22 mouse cellular contexts compared by ENCODE assay signal in the genomic region with DNA sequence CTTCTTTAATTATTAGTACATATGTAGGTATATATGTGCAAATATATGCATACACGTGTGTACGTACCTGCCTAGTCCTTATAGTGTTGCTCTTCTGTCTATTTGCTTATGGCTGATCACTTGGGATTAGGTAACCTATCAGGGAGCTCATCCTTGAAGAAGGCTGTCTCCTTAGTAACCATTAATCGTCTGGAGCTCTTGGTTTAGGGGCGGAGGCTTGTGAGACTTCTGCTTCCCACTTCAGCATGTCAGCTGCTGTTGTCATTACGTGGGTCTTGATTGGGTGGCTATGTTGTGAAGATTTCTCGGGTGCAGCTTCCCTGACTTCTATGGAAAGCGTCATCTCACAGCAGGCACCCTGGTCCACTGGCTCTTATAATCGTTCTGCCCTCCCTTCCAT. TPM values are rescaled to one million over a fixed set of nuclear protein-coding genes. Genes with fewer than 3 reads are reported as not detected.
DNase-seq lines count a peak whose midpoint lies in the region; ATAC-seq and TF ChIP-seq lines count a peak whose summit lies in the region.
"Had no signal": no experiment of that assay in that cellular context is flagged by ENCODE, and none has a peak within 500 bp of the region (broad histone marks: within the 10 kb centered on the region; RNA-seq: fewer than 3 reads in every experiment).

No protein-coding gene starts in this region.

- H3K27me3 ChIP-seq in forebrain, embryonic 13.5 days: no peaks in the 10 kb centered on the region
- no peaks in the 10 kb centered on the region for H3K27me3 ChIP-seq in forebrain, embryonic 16.5 days (replicated peaks; ENCODE audit: control insufficient read depth, insufficient read depth, low read length)
- no peaks in the 10 kb centered on the region for H3K27me3 ChIP-seq in midbrain, embryonic 15.5 days (replicated peaks)
- H3K27me3 ChIP-seq in midbrain, embryonic 16.5 days (ENCODE audit: control insufficient read depth, insufficient read depth, low read depth, low read length): no peaks in the 10 kb centered on the region
- H3K27me3 ChIP-seq in midbrain, postnatal 0 days (ENCODE audit: insufficient read depth, low read length): no peaks in the 10 kb centered on the region
- H3K27me3 ChIP-seq: embryonic facial prominence, embryonic 12.5 days; heart, embryonic 12.5 days; hindbrain, embryonic 15.5 days had no signal

- no peak overlapping the region for H3K4me2 ChIP-seq in forebrain, embryonic 13.5 days
- no peak overlapping the region for H3K4me2 ChIP-seq in forebrain, embryonic 16.5 days (ENCODE audit: low read length)
- no peak overlapping the region for H3K4me2 ChIP-seq in midbrain, embryonic 15.5 days
- no peak overlapping the region for H3K4me2 ChIP-seq in midbrain, embryonic 16.5 days (ENCODE audit: low read length)
- no peak overlapping the region for H3K4me2 ChIP-seq in midbrain, postnatal 0 days (ENCODE audit: low read depth, low read length, poor library complexity, severe bottlenecking)
- H3K4me2 ChIP-seq: embryonic facial prominence, embryonic 12.5 days; heart, embryonic 12.5 days; hindbrain, embryonic 15.5 days had no signal

- no peaks in the 10 kb centered on the region for H3K36me3 ChIP-seq in forebrain, embryonic 13.5 days (ENCODE audit: poor library complexity, severe bottlenecking)
- no peaks in the 10 kb centered on the region for H3K36me3 ChIP-seq in forebrain, embryonic 16.5 days (ENCODE audit: control insufficient read depth, insufficient read depth)
- no peaks in the 10 kb centered on the region for H3K36me3 ChIP-seq in midbrain, embryonic 15.5 days (replicated peaks)
- H3K36me3 ChIP-seq in midbrain, embryonic 16.5 days (ENCODE audit: control insufficient read depth, insufficient read depth, low read length): no peaks in the 10 kb centered on the region
- H3K36me3 ChIP-seq in midbrain, postnatal 0 days (ENCODE audit: insufficient read depth, low read length): no peaks in the 10 kb centered on the region
- H3K36me3 ChIP-seq: G1E; hindbrain, embryonic 15.5 days had no signal

- no peak overlapping the region for H3K27ac ChIP-seq in forebrain, embryonic 13.5 days
- no peak overlapping the region for H3K27ac ChIP-seq in forebrain, embryonic 16.5 days (ENCODE audit: low read length)
- no peak overlapping the region for H3K27ac ChIP-seq in midbrain, embryonic 15.5 days
- no peak overlapping the region for H3K27ac ChIP-seq in midbrain, embryonic 16.5 days (ENCODE audit: low read length)
- H3K27ac ChIP-seq in midbrain, postnatal 0 days (ENCODE audit: low read depth, low read length): no peak overlapping the region
- H3K27ac ChIP-seq: embryonic facial prominence, embryonic 12.5 days; heart, adult 2 months; hindbrain, embryonic 10.5 days; hindbrain, embryonic 15.5 days had no signal

- H3K9me3 ChIP-seq in forebrain, embryonic 13.5 days (replicated peaks): no peaks in the 10 kb centered on the region
- no peaks in the 10 kb centered on the region for H3K9me3 ChIP-seq in forebrain, embryonic 16.5 days (ENCODE audit: control insufficient read depth, low read length)
- no peaks in the 10 kb centered on the region for H3K9me3 ChIP-seq in midbrain, embryonic 15.5 days
- H3K9me3 ChIP-seq in midbrain, embryonic 16.5 days (replicated peaks; ENCODE audit: control insufficient read depth, low read length, poor library complexity, severe bottlenecking): no peaks in the 10 kb centered on the region
- H3K9me3 ChIP-seq in midbrain, postnatal 0 days (ENCODE audit: low read length): no peaks in the 10 kb centered on the region
- H3K9me3 ChIP-seq: embryonic facial prominence, embryonic 12.5 days; G1E; heart, embryonic 12.5 days; hindbrain, embryonic 10.5 days; hindbrain, embryonic 15.5 days had no signal

- 77% methylated on average over 8 of the region's 8 CpGs for WGBS in forebrain, embryonic 13.5 days
- WGBS in forebrain, embryonic 16.5 days: 75% methylated on average over 8 of the region's 8 CpGs
- 67% methylated on average over 8 of the region's 8 CpGs for WGBS in midbrain, embryonic 15.5 days
- WGBS in midbrain, embryonic 16.5 days: 67% methylated on average over 8 of the region's 8 CpGs
- WGBS in midbrain, postnatal 0 days: 62% methylated on average over 8 of the region's 8 CpGs

- H3K4me1 ChIP-seq in forebrain, embryonic 13.5 days: no peaks in the 10 kb centered on the region
- no peaks in the 10 kb centered on the region for H3K4me1 ChIP-seq in forebrain, embryonic 16.5 days (replicated peaks; ENCODE audit: control insufficient read depth, insufficient read depth, low read length)
- no peaks in the 10 kb centered on the region for H3K4me1 ChIP-seq in midbrain, embryonic 15.5 days
- no peaks in the 10 kb centered on the region for H3K4me1 ChIP-seq in midbrain, embryonic 16.5 days (ENCODE audit: control insufficient read depth, insufficient read depth, low read length)
- no peaks in the 10 kb centered on the region for H3K4me1 ChIP-seq in midbrain, postnatal 0 days (ENCODE audit: insufficient read depth, low read length)
- H3K4me1 ChIP-seq: embryonic facial prominence, embryonic 12.5 days; hindbrain, embryonic 10.5 days; hindbrain, embryonic 15.5 days had no signal

- no peak overlapping the region for H3K9ac ChIP-seq in forebrain, embryonic 13.5 days
- no peak overlapping the region for H3K9ac ChIP-seq in forebrain, embryonic 16.5 days (replicated peaks; ENCODE audit: low read depth, low read length)
- no peak overlapping the region for H3K9ac ChIP-seq in midbrain, embryonic 15.5 days
- no peak overlapping the region for H3K9ac ChIP-seq in midbrain, embryonic 16.5 days (ENCODE audit: low read depth, low read length)
- H3K9ac ChIP-seq in midbrain, postnatal 0 days (replicated peaks; ENCODE audit: low read length, poor library complexity, severe bottlenecking): no peak overlapping the region
- H3K9ac ChIP-seq: embryonic facial prominence, embryonic 12.5 days; heart, embryonic 12.5 days; hindbrain, embryonic 15.5 days had no signal

- no peak overlapping the region for H3K4me3 ChIP-seq in forebrain, embryonic 13.5 days
- no peak overlapping the region for H3K4me3 ChIP-seq in forebrain, embryonic 16.5 days (replicated peaks; ENCODE audit: low read length)
- H3K4me3 ChIP-seq in midbrain, embryonic 15.5 days: no peak overlapping the region
- no peak overlapping the region for H3K4me3 ChIP-seq in midbrain, embryonic 16.5 days (ENCODE audit: low read depth, low read length)
- H3K4me3 ChIP-seq in midbrain, postnatal 0 days (ENCODE audit: low read depth, low read length): no peak overlapping the region
- H3K4me3 ChIP-seq: embryonic facial prominence, embryonic 12.5 days; heart, adult 2 months; heart, embryonic 12.5 days; hindbrain, embryonic 10.5 days; hindbrain, embryonic 15.5 days had no signal

- peak; percentile 41; the same call in 1 of the 2 replicates for ATAC-seq in forebrain, embryonic 13.5 days
- no peak for ATAC-seq in forebrain, embryonic 16.5 days
- ATAC-seq in midbrain, embryonic 15.5 days (replicated peaks): peak; percentile 45; the same call in 1 of the 2 replicates
- no peak for ATAC-seq in midbrain, embryonic 16.5 days
- ATAC-seq in midbrain, postnatal 0 days (ENCODE audit: low FRiP score): 0 out of 2 replicates have a peak, but pooled peaks have one; percentile 31
- ATAC-seq: CD4-positive, CD25-positive, alpha-beta regulatory T cell, adult 4 months; forebrain, embryonic 14.5 days; inflammation-experienced regulatory T-cells, adult 6 months had no signal

- no peak for TF ChIP-seq CTCF in midbrain, postnatal 0 days (IDR thresholded peaks at IDR 0.05)

- peak; percentile 24 to 27 for DNase-seq in layer of hippocampus, adult 8-10 months (ENCODE audit: low spot score in 2 of 2)
- no peak for DNase-seq in layer of hippocampus, adult 9-10 months (ENCODE audit: low spot score)
- DNase-seq in midbrain, postnatal 0 days (ENCODE audit: low spot score): no peak
- DNase-seq in heart, adult 9 months (ENCODE audit: low spot score in 2 of 2): no peak
- DNase-seq: adrenal gland, postnatal 10 days; B cell, adult 2 months; cerebellum, adult 2 months; cerebellum, postnatal 25 days; gastrocnemius, postnatal 14 days; heart, adult 2 months had no signal

RNA-seq across cellular contexts. Expression of a gene that starts 7.3 kb away (rescaled TPM):
- polyA plus RNA-seq in forebrain, embryonic 13.5 days (2015; fragmentation: Nextera tagmentation; extraction: Ambion mirVana): 6.3 and 6.5 TPM in 2 replicates
- polyA plus RNA-seq in forebrain, embryonic 16.5 days (2015; fragmentation: Nextera tagmentation; extraction: Ambion mirVana): 6.7 and 8.5 TPM in 2 replicates
- total RNA-seq in layer of hippocampus, adult 8-10 months (2022): 10 to 100 TPM in 1 of 4 experiments, 1 to 10 TPM in 3; 4.5 to 10.9 (median 6.7) TPM
- 7.5 and 8.3 TPM in 2 replicates for polyA plus RNA-seq in midbrain, embryonic 15.5 days (2015; fragmentation: Nextera tagmentation; extraction: Ambion mirVana)
- 6.6 and 7.3 TPM in 2 replicates for polyA plus RNA-seq in midbrain, embryonic 16.5 days (2015; fragmentation: Nextera tagmentation; extraction: Ambion mirVana)
- 2.5 and 6.2 TPM in 2 replicates for total RNA-seq in midbrain, postnatal 0 days (2014; rRNA removed)
- polyA plus RNA-seq in midbrain, postnatal 0 days (2015; fragmentation: Nextera tagmentation; extraction: Ambion mirVana): 5.0 and 5.4 TPM in 2 replicates
- polyA plus RNA-seq: G1E had no signal

RNA-seq across cellular contexts. Expression of a gene that starts 17.2 kb away (rescaled TPM):
- 0.14 and 0.28 TPM in 2 replicates for polyA plus RNA-seq in forebrain, embryonic 13.5 days (2015; fragmentation: Nextera tagmentation; extraction: Ambion mirVana)
- 0.22 and 0.41 TPM in 2 replicates for polyA plus RNA-seq in forebrain, embryonic 16.5 days (2015; fragmentation: Nextera tagmentation; extraction: Ambion mirVana)
- 1 to 10 TPM; 1.4 to 2.8 (median 2.1) TPM for total RNA-seq in layer of hippocampus, adult 8-10 months (2022)
- polyA plus RNA-seq in midbrain, embryonic 15.5 days (2015; fragmentation: Nextera tagmentation; extraction: Ambion mirVana): 0.40 and 0.82 TPM in 2 replicates
- 0.23 and 0.36 TPM in 2 replicates for polyA plus RNA-seq in midbrain, embryonic 16.5 days (2015; fragmentation: Nextera tagmentation; extraction: Ambion mirVana)
- total RNA-seq in midbrain, postnatal 0 days (2014; rRNA removed): 0.38 and 0.61 TPM in 2 replicates
- 0.33 and 0.41 TPM in 2 replicates for polyA plus RNA-seq in midbrain, postnatal 0 days (2015; fragmentation: Nextera tagmentation; extraction: Ambion mirVana)
- polyA plus RNA-seq: G1E had no signal

RNA-seq across cellular contexts. Expression of a gene that starts 43.8 kb away (rescaled TPM):
- 0.14 and 0.39 TPM in 2 replicates for polyA plus RNA-seq in forebrain, embryonic 13.5 days (2015; fragmentation: Nextera tagmentation; extraction: Ambion mirVana)
- 0.22 and 0.47 TPM in 2 replicates for polyA plus RNA-seq in forebrain, embryonic 16.5 days (2015; fragmentation: Nextera tagmentation; extraction: Ambion mirVana)
- total RNA-seq in layer of hippocampus, adult 8-10 months (2022): 1 to 10 TPM in 2 of 4 experiments, under 1 TPM in 1, not detected in 1; 0.12 to 2.0 (median 1.8) TPM
- polyA plus RNA-seq in midbrain, embryonic 15.5 days (2015; fragmentation: Nextera tagmentation; extraction: Ambion mirVana): 0.60 and 0.75 TPM in 2 replicates
- polyA plus RNA-seq in midbrain, embryonic 16.5 days (2015; fragmentation: Nextera tagmentation; extraction: Ambion mirVana): 0.22 and 0.28 TPM in 2 replicates
- total RNA-seq in midbrain, postnatal 0 days (2014; rRNA removed): 0.14 and 0.99 TPM in 2 replicates
- polyA plus RNA-seq in midbrain, postnatal 0 days (2015; fragmentation: Nextera tagmentation; extraction: Ambion mirVana): 0.49 and 0.52 TPM in 2 replicates
- polyA plus RNA-seq: G1E had no signal

Comparison
In these comparisons a context has a peak if more than half of its experiments do, and no peak if none do; other contexts are left out.
1. ATAC-seq: peak in forebrain, embryonic 13.5 days (single experiment), midbrain, embryonic 15.5 days (single experiment) and midbrain, postnatal 0 days (single experiment); none in forebrain, embryonic 16.5 days (single experiment) and midbrain, embryonic 16.5 days (single experiment).
2. DNase-seq: peak in layer of hippocampus, adult 8-10 months (2 of 2); none in layer of hippocampus, adult 9-10 months (single experiment), midbrain, postnatal 0 days (single experiment) and heart, adult 9 months (0 of 2).